Mouse (Mus musculus): ENCODE results near the gene Krt10. TPM values are rescaled to one million over a fixed set of nuclear protein-coding genes. Genes with fewer than 3 reads are reported as not detected.

Gene Krt10
- polyA plus RNA-seq, 1 experiment from 2014 or later, result 39.9 TPM

GRCm38 (mm10) chr11:99413247-99413646, 24.1 kb upstream of the Krt10 start:
- ATAC-seq (ENCODE audit: low FRiP score), result no peak
- Histone ChIP-seq H3K4me1 (replicated peaks; ENCODE audit: control insufficient read depth, insufficient read depth, low read length) (no peaks in the 10 kb centered on the region), H3K9ac (no peak overlapping the region), H3K4me2 (replicated peaks) (no peak overlapping the region), H3K27me3 (ENCODE audit: control insufficient read depth, insufficient read depth, low read length) (no peaks in the 10 kb centered on the region), H3K36me3 (replicated peaks; ENCODE audit: control insufficient read depth, insufficient read depth) (no peaks in the 10 kb centered on the region), H3K9me3 (ENCODE audit: control insufficient read depth, low read length) (no peaks in the 10 kb centered on the region), H3K27ac (no peak overlapping the region), H3K4me3 (replicated peaks; ENCODE audit: low read length) (no peak overlapping the region)
- peak; percentile 69 for DNase-seq (ENCODE audit: low spot score)
- 23% methylated on average over 6 of the region's 6 CpGs for WGBS

- DNase-seq (ENCODE audit: low spot score) (no peak), ATAC-seq (ENCODE audit: low FRiP score) (no peak)
- 74% methylated on average over 10 of the region's 10 CpGs for WGBS
- no peak overlapping the region for H3K4me2 ChIP-seq (replicated peaks)
- H3K27me3 ChIP-seq (ENCODE audit: control insufficient read depth, insufficient read depth, low read length), result no peaks in the 10 kb centered on the region
- H3K4me1 ChIP-seq (replicated peaks; ENCODE audit: control insufficient read depth, insufficient read depth, low read length), result no peaks in the 10 kb centered on the region
- H3K4me3 ChIP-seq (replicated peaks; ENCODE audit: low read length), result no peak overlapping the region
- H3K36me3 ChIP-seq (replicated peaks; ENCODE audit: control insufficient read depth, insufficient read depth), result no peaks in the 10 kb centered on the region
- H3K9me3 ChIP-seq (ENCODE audit: control insufficient read depth, low read length), result no peaks in the 10 kb centered on the region
- no peak overlapping the region for H3K9ac ChIP-seq
- H3K27ac ChIP-seq, result no peak overlapping the region
These were observed 17.0 kb upstream of the Krt10 start for GRCm38 (mm10) chr11:99406186-99406585.

- DNase-seq (ENCODE audit: low spot score), result no peak
- Histone ChIP-seq H3K9me3 (ENCODE audit: control insufficient read depth, low read length) (no peaks in the 10 kb centered on the region), H3K4me2 (replicated peaks) (no peak overlapping the region)
These were observed 10.9 kb upstream of the Krt10 start for GRCm38 (mm10) chr11:99399956-99400549.

GRCm38 (mm10) chr11:99398832-99399231, 9.7 kb upstream of the Krt10 start:
- no peak overlapping the region for H3K27ac ChIP-seq
- ATAC-seq (ENCODE audit: low FRiP score) (no peak), DNase-seq (ENCODE audit: low spot score) (no peak)
- H3K4me2 ChIP-seq (replicated peaks), result no peak overlapping the region
- H3K4me1 ChIP-seq (replicated peaks; ENCODE audit: control insufficient read depth, insufficient read depth, low read length), result no peaks in the 10 kb centered on the region
- no peak overlapping the region for H3K4me3 ChIP-seq (replicated peaks; ENCODE audit: low read length)
- no peaks in the 10 kb centered on the region for H3K9me3 ChIP-seq (ENCODE audit: control insufficient read depth, low read length)
- 70% methylated on average over 8 of the region's 8 CpGs for WGBS
- no peaks in the 10 kb centered on the region for H3K36me3 ChIP-seq (replicated peaks; ENCODE audit: control insufficient read depth, insufficient read depth)
- H3K27me3 ChIP-seq (ENCODE audit: control insufficient read depth, insufficient read depth, low read length), result no peaks in the 10 kb centered on the region
- no peak overlapping the region for H3K9ac ChIP-seq

More at GRCm38 (mm10) chr11:99399956-99400549, 10.9 kb upstream of the Krt10 start:
- H3K9ac ChIP-seq, result no peak overlapping the region
- no peak for ATAC-seq (ENCODE audit: low FRiP score)
- H3K4me1 ChIP-seq (replicated peaks; ENCODE audit: control insufficient read depth, insufficient read depth, low read length), result no peaks in the 10 kb centered on the region
- H3K36me3 ChIP-seq (replicated peaks; ENCODE audit: control insufficient read depth, insufficient read depth), result no peaks in the 10 kb centered on the region
- no peak overlapping the region for H3K27ac ChIP-seq
- no peak overlapping the region for H3K4me3 ChIP-seq (replicated peaks; ENCODE audit: low read length)
- no peaks in the 10 kb centered on the region for H3K27me3 ChIP-seq (ENCODE audit: control insufficient read depth, insufficient read depth, low read length)
- 90% methylated on average over 13 of the region's 13 CpGs for WGBS

- Histone ChIP-seq H3K4me1 (replicated peaks; ENCODE audit: control insufficient read depth, insufficient read depth, low read length) (no peaks in the 10 kb centered on the region), H3K9ac (no peak overlapping the region), H3K27me3 (ENCODE audit: control insufficient read depth, insufficient read depth, low read length) (no peaks in the 10 kb centered on the region), H3K27ac (no peak overlapping the region), H3K9me3 (ENCODE audit: control insufficient read depth, low read length) (no peaks in the 10 kb centered on the region), H3K36me3 (replicated peaks; ENCODE audit: control insufficient read depth, insufficient read depth) (no peaks in the 10 kb centered on the region), H3K4me2 (replicated peaks) (no peak overlapping the region), H3K4me3 (replicated peaks; ENCODE audit: low read length) (no peak overlapping the region)
- no peak for DNase-seq (ENCODE audit: low spot score)
- WGBS, result 71% methylated on average over 3 of the region's 3 CpGs
- ATAC-seq (ENCODE audit: low FRiP score), result no peak
These were observed 8.9 kb upstream of the Krt10 start for GRCm38 (mm10) chr11:99398084-99398483.

GRCm38 (mm10) chr11:99396661-99397060, 7.5 kb upstream of the Krt10 start:
- ATAC-seq (ENCODE audit: low FRiP score) (no peak), DNase-seq (ENCODE audit: low spot score) (no peak)
- H3K4me3 ChIP-seq (replicated peaks; ENCODE audit: low read length), result no peak overlapping the region
- no peak overlapping the region for H3K27ac ChIP-seq
- H3K4me1 ChIP-seq (replicated peaks; ENCODE audit: control insufficient read depth, insufficient read depth, low read length), result no peaks in the 10 kb centered on the region
- H3K9me3 ChIP-seq (ENCODE audit: control insufficient read depth, low read length), result no peaks in the 10 kb centered on the region
- no peak overlapping the region for H3K4me2 ChIP-seq (replicated peaks)
- no peaks in the 10 kb centered on the region for H3K36me3 ChIP-seq (replicated peaks; ENCODE audit: control insufficient read depth, insufficient read depth)
- 88% methylated on average over 2 of the region's 2 CpGs for WGBS
- H3K9ac ChIP-seq, result no peak overlapping the region
- no peaks in the 10 kb centered on the region for H3K27me3 ChIP-seq (ENCODE audit: control insufficient read depth, insufficient read depth, low read length)

GRCm38 (mm10) chr11:99396034-99396433, 6.9 kb upstream of the Krt10 start:
- DNase-seq (ENCODE audit: low spot score) (no peak), ATAC-seq (ENCODE audit: low FRiP score) (no peak)
- no peaks in the 10 kb centered on the region for H3K27me3 ChIP-seq (ENCODE audit: control insufficient read depth, insufficient read depth, low read length)
- no peak overlapping the region for H3K27ac ChIP-seq
- 57% methylated on average over 3 of the region's 3 CpGs for WGBS
- no peaks in the 10 kb centered on the region for H3K36me3 ChIP-seq (replicated peaks; ENCODE audit: control insufficient read depth, insufficient read depth)
- no peak overlapping the region for H3K9ac ChIP-seq
- H3K9me3 ChIP-seq (ENCODE audit: control insufficient read depth, low read length), result no peaks in the 10 kb centered on the region
- no peak overlapping the region for H3K4me3 ChIP-seq (replicated peaks; ENCODE audit: low read length)
- H3K4me1 ChIP-seq (replicated peaks; ENCODE audit: control insufficient read depth, insufficient read depth, low read length), result no peaks in the 10 kb centered on the region
- H3K4me2 ChIP-seq (replicated peaks), result no peak overlapping the region

GRCm38 (mm10) chr11:99392492-99392891, 3.3 kb upstream of the Krt10 start:
- Histone ChIP-seq H3K27me3 (ENCODE audit: control insufficient read depth, insufficient read depth, low read length) (no peaks in the 10 kb centered on the region), H3K27ac (no peak overlapping the region), H3K4me3 (replicated peaks; ENCODE audit: low read length) (no peak overlapping the region), H3K9ac (no peak overlapping the region), H3K9me3 (ENCODE audit: control insufficient read depth, low read length) (no peaks in the 10 kb centered on the region), H3K4me2 (replicated peaks) (no peak overlapping the region), H3K36me3 (replicated peaks; ENCODE audit: control insufficient read depth, insufficient read depth) (no peaks in the 10 kb centered on the region), H3K4me1 (replicated peaks; ENCODE audit: control insufficient read depth, insufficient read depth, low read length) (no peaks in the 10 kb centered on the region)
- ATAC-seq (ENCODE audit: low FRiP score) (no peak), DNase-seq (ENCODE audit: low spot score) (no peak)
- 91% methylated on average over 10 of the region's 10 CpGs for WGBS

- no peaks in the 10 kb centered on the region for H3K36me3 ChIP-seq (replicated peaks; ENCODE audit: control insufficient read depth, insufficient read depth)
- H3K27ac ChIP-seq, result no peak overlapping the region
- H3K4me3 ChIP-seq (replicated peaks; ENCODE audit: low read length), result no peak overlapping the region
- H3K27me3 ChIP-seq (ENCODE audit: control insufficient read depth, insufficient read depth, low read length), result no peaks in the 10 kb centered on the region
- no peak overlapping the region for H3K4me2 ChIP-seq (replicated peaks)
- no peak overlapping the region for H3K9ac ChIP-seq
- no peak for DNase-seq (ENCODE audit: low spot score)
- H3K9me3 ChIP-seq (ENCODE audit: control insufficient read depth, low read length), result no peaks in the 10 kb centered on the region
- ATAC-seq (ENCODE audit: low FRiP score), result no peak
- WGBS, result 85% methylated on average over 6 of the region's 6 CpGs
- H3K4me1 ChIP-seq (replicated peaks; ENCODE audit: control insufficient read depth, insufficient read depth, low read length), result peaks cover 8% of the 10 kb centered on the region
These were observed 2.2 kb upstream of the Krt10 start for GRCm38 (mm10) chr11:99391375-99391774.

- ATAC-seq (ENCODE audit: low FRiP score) (no peak), DNase-seq (ENCODE audit: low spot score) (no peak)
- Histone ChIP-seq H3K36me3 (replicated peaks; ENCODE audit: control insufficient read depth, insufficient read depth) (no peaks in the 10 kb centered on the region), H3K4me2 (replicated peaks) (no peak overlapping the region), H3K4me1 (replicated peaks; ENCODE audit: control insufficient read depth, insufficient read depth, low read length) (peaks cover 8% of the 10 kb centered on the region), H3K27me3 (ENCODE audit: control insufficient read depth, insufficient read depth, low read length) (no peaks in the 10 kb centered on the region), H3K4me3 (replicated peaks; ENCODE audit: low read length) (no peak overlapping the region), H3K9ac (no peak overlapping the region), H3K9me3 (ENCODE audit: control insufficient read depth, low read length) (no peaks in the 10 kb centered on the region), H3K27ac (no peak overlapping the region)
- 81% methylated on average over 7 of the region's 7 CpGs for WGBS
These were observed 1.7 kb upstream of the Krt10 start for GRCm38 (mm10) chr11:99390866-99391265.
